Mouse (Mus musculus): ENCODE results near the gene Man1c1.
A peak's percentile ranks its signal among the peaks of the same experiment; 100 is the strongest.

Gene Man1c1

GRCm38 (mm10) chr4:134632131-134632711 is 71.9 kb downstream of the Man1c1 start:
- DNase-seq, result no peak

GRCm38 (mm10) chr4:134631471-134632130 is 72.5 kb downstream of the Man1c1 start:
- no peak for DNase-seq

GRCm38 (mm10) chr4:134628575-134629384 is 75.3 kb downstream of the Man1c1 start:
- no peak for DNase-seq

- DNase-seq, result no peak
These were observed 76.0 kb downstream of the Man1c1 start for GRCm38 (mm10) chr4:134628058-134628457.

- DNase-seq, result no peak
These were observed 77.2 kb downstream of the Man1c1 start for GRCm38 (mm10) chr4:134626883-134627282.

GRCm38 (mm10) chr4:134626350-134626749 is 77.7 kb downstream of the Man1c1 start:
- no peak for DNase-seq

- DNase-seq, result no peak
These were observed 79.8 kb downstream of the Man1c1 start for GRCm38 (mm10) chr4:134624109-134624862.

GRCm38 (mm10) chr4:134621695-134622094 is 82.4 kb downstream of the Man1c1 start:
- no peak for DNase-seq

- DNase-seq, result no peak
These were observed 83.8 kb downstream of the Man1c1 start for GRCm38 (mm10) chr4:134620246-134620645.

- DNase-seq, result peak; percentile 24 to 36
These were observed 84.6 kb downstream of the Man1c1 start for GRCm38 (mm10) chr4:134619489-134619870.

- peak; percentile 18 to 49 for DNase-seq
These were observed 85.1 kb downstream of the Man1c1 start for GRCm38 (mm10) chr4:134618810-134619488.

- DNase-seq, result no peak
These were observed 86.3 kb downstream of the Man1c1 start for GRCm38 (mm10) chr4:134617779-134618178.

GRCm38 (mm10) chr4:134615929-134616625 is 88.0 kb downstream of the Man1c1 start:
- DNase-seq, result no peak

GRCm38 (mm10) chr4:134612070-134612667 is 91.9 kb downstream of the Man1c1 start:
- DNase-seq, result no peak

- DNase-seq, result no peak
These were observed 93.5 kb downstream of the Man1c1 start for GRCm38 (mm10) chr4:134610616-134611015.

GRCm38 (mm10) chr4:134607679-134608078 is 96.4 kb downstream of the Man1c1 start:
- DNase-seq, result no peak

- DNase-seq, result no peak
These were observed 98.0 kb downstream of the Man1c1 start for GRCm38 (mm10) chr4:134606054-134606453.

GRCm38 (mm10) chr4:134604472-134604871 is 99.6 kb downstream of the Man1c1 start:
- DNase-seq, result no peak

- no peak for DNase-seq
These were observed 100.5 kb downstream of the Man1c1 start for GRCm38 (mm10) chr4:134603553-134603952.

- no peak for DNase-seq
These were observed 101.5 kb downstream of the Man1c1 start for GRCm38 (mm10) chr4:134602610-134603009.

- no peak for DNase-seq
These were observed 102.1 kb downstream of the Man1c1 start for GRCm38 (mm10) chr4:134601981-134602380.
